Mouse (Mus musculus) embryonic fibroblast, embryonic 13.5 days (primary cell): ENCODE measurements around the gene Ppfibp2.

Experiments used
- CTCF ChIP-seq: IDR thresholded peaks from 2 replicates; pipeline ENCODE4 v1.5.1; 2011; ENCODE audit warnings: mild to moderate bottlenecking, control low read depth, low read length, moderate library complexity, borderline replicate concordance; ENCODE audit not compliant: insufficient read depth
- POLR2A ChIP-seq: IDR thresholded peaks from 2 replicates; pipeline ENCODE4 v1.6.1; 2011; ENCODE audit warnings: low read depth, mild to moderate bottlenecking, control low read depth, low read length, moderate library complexity

- TF ChIP-seq POLR2A (no peak), CTCF (no peak)
These were observed 26.0 kb upstream of the Ppfibp2 start for GRCm38 (mm10) chr7:107568971-107569370.
